Mouse (Mus musculus): ENCODE measurements around the gene Ssbp4.

Ssbp4 gene

GRCm38 (mm10) chr8:70631436-70631835, 22.8 kb upstream of the Ssbp4 start:
- DNase-seq (ENCODE audit: low spot score in 2 of 2), result no peak

GRCm38 (mm10) chr8:70630532-70631381, 22.1 kb upstream of the Ssbp4 start:
- DNase-seq (ENCODE audit: low spot score in 2 of 2), result no peak

GRCm38 (mm10) chr8:70629574-70630531, 21.2 kb upstream of the Ssbp4 start:
- peak; percentile 81 to 90 for DNase-seq (ENCODE audit: low spot score in 2 of 2)

GRCm38 (mm10) chr8:70628986-70629490, 20.4 kb upstream of the Ssbp4 start:
- DNase-seq (ENCODE audit: low spot score in 2 of 2), result no peak

GRCm38 (mm10) chr8:70627041-70627440, 18.4 kb upstream of the Ssbp4 start:
- DNase-seq (ENCODE audit: low spot score in 2 of 2), result no peak

- DNase-seq (ENCODE audit: low spot score in 2 of 2), result no peak
Observed at GRCm38 (mm10) chr8:70625104-70625503, 16.4 kb upstream of the Ssbp4 start.

GRCm38 (mm10) chr8:70622220-70622619, 13.5 kb upstream of the Ssbp4 start:
- no peak for DNase-seq (ENCODE audit: low spot score in 2 of 2)

- DNase-seq (ENCODE audit: low spot score in 2 of 2), result peak; percentile 76 to 79
Observed at GRCm38 (mm10) chr8:70618888-70619334, 10.2 kb upstream of the Ssbp4 start.

GRCm38 (mm10) chr8:70617985-70618384, 9.3 kb upstream of the Ssbp4 start:
- DNase-seq (ENCODE audit: low spot score in 2 of 2), result no peak

GRCm38 (mm10) chr8:70616645-70617044, 8.0 kb upstream of the Ssbp4 start:
- DNase-seq (ENCODE audit: low spot score in 2 of 2), result no peak

GRCm38 (mm10) chr8:70615894-70616293, 7.2 kb upstream of the Ssbp4 start, which contains the start of gene Lrrc25:
TSS of gene Lrrc25 (plus strand) at chr8:70616155.
- DNase-seq (ENCODE audit: low spot score in 2 of 2), result no peak

- no peak for DNase-seq (ENCODE audit: low spot score in 2 of 2)
Observed at GRCm38 (mm10) chr8:70615281-70615680, 6.6 kb upstream of the Ssbp4 start.

- no peak for DNase-seq (ENCODE audit: low spot score in 2 of 2)
Observed at GRCm38 (mm10) chr8:70614469-70614868, 5.8 kb upstream of the Ssbp4 start.

- no peak for DNase-seq (ENCODE audit: low spot score in 2 of 2)
Observed at GRCm38 (mm10) chr8:70613763-70614162, 5.1 kb upstream of the Ssbp4 start.

GRCm38 (mm10) chr8:70611849-70612248, 3.2 kb upstream of the Ssbp4 start:
- DNase-seq (ENCODE audit: low spot score in 2 of 2), result peak; percentile 88 to 94

- peak; percentile 83 to 86 for DNase-seq (ENCODE audit: low spot score in 2 of 2)
Observed at GRCm38 (mm10) chr8:70610796-70611771, 2.4 kb upstream of the Ssbp4 start.

- DNase-seq (ENCODE audit: low spot score in 2 of 2), result peak; percentile 61 to 71
Observed at GRCm38 (mm10) chr8:70609849-70610795, 1.4 kb upstream of the Ssbp4 start.

- DNase-seq (ENCODE audit: low spot score in 2 of 2), result peak; percentile 50 to 61
Observed at GRCm38 (mm10) chr8:70609368-70609848, 736 bp upstream of the Ssbp4 start.
